Mouse (Mus musculus) left cerebral cortex, postnatal 36 days (tissue): ENCODE data around the gene Pold1. TPM values are rescaled to one million over a fixed set of nuclear protein-coding genes. Genes with fewer than 3 reads are reported as not detected.
A peak's percentile ranks its signal among the peaks of the same experiment; 100 is the strongest.

ENCODE experiments used
- DNase-seq, 2 experiments: peaks; one replicate each; pipeline ENCODE4 v3.0.0; 2021 to 2022; ENCODE audit warnings: low spot score in 2 of 2, mixed read lengths in 1 of 2
- intact Hi-C: fragments of 180-260 bp; cut with DNase I; formaldehyde crosslinking; loops from one replicate; pipeline ENCODE4 v1.15.1; 2025
- microRNA-seq: library from miRNA; unstranded; fragments of <30 nt; microRNA quantifications from one replicate; pipeline ENCODE4 v1.2.0, GENCODE M21; 2022
- total RNA-seq, 2 experiments: library from RNA; stranded (reverse); gene quantifications; 2 replicates each; pipeline ENCODE4 v1.2.3; 2021

Gene Pold1
- total RNA-seq, 2 experiments from 2014 or later: 7.5 to 7.6 TPM

- intact Hi-C loops: no loop called here
- DNase-seq: peak; percentile 98 to 99
These were observed 52.5 kb downstream of the Pold1 start, which contains the start of the genes Emc10 and Fam71e1 for GRCm38 (mm10) chr7:44495992-44496770. Emc10 (minus strand) TSS chr7:44496529. Fam71e1 (plus strand) TSS chr7:44496581.

GRCm38 (mm10) chr7:44495086-44495485, 53.6 kb downstream of the Pold1 start:
- no peak for DNase-seq
- intact Hi-C loops: no loop called here

GRCm38 (mm10) chr7:44494681-44495080, 54.0 kb downstream of the Pold1 start:
- intact Hi-C loops: no loop called here
- no peak for DNase-seq

- intact Hi-C loops: no loop called here
These were observed 56.4 kb downstream of the Pold1 start for GRCm38 (mm10) chr7:44492166-44492826.

GRCm38 (mm10) chr7:44491391-44491790, 57.3 kb downstream of the Pold1 start:
- peak in 1 of 2 experiments; percentile 2 for DNase-seq
- intact Hi-C loops: no loop called here

More at GRCm38 (mm10) chr7:44492166-44492826, 56.4 kb downstream of the Pold1 start:
- DNase-seq: no peak

GRCm38 (mm10) chr7:44490281-44490680, 58.4 kb downstream of the Pold1 start:
- intact Hi-C loops: no loop called here
- no peak for DNase-seq

GRCm38 (mm10) chr7:44488545-44488944, 60.1 kb downstream of the Pold1 start:
- intact Hi-C loops: loop anchor here (5.0 kb wide), 2 partner anchors 91 to 126 kb away; no protein-coding TSS in a partner anchor
- DNase-seq: no peak

GRCm38 (mm10) chr7:44487936-44488335, 60.7 kb downstream of the Pold1 start:
- intact Hi-C loops: loop anchor here (5.0 kb wide), 2 partner anchors 91 to 126 kb away; no protein-coding TSS in a partner anchor
- DNase-seq: no peak

GRCm38 (mm10) chr7:44486927-44487575, 61.6 kb downstream of the Pold1 start:
- peak in 1 of 2 experiments; percentile 31 for DNase-seq
- intact Hi-C loops: loop anchor here (5.0 kb wide), 2 partner anchors 90 to 125 kb away; no protein-coding TSS in a partner anchor

GRCm38 (mm10) chr7:44485572-44486195, 63.0 kb downstream of the Pold1 start:
- DNase-seq: peak in 1 of 2 experiments; percentile 4
- intact Hi-C loops: loop anchor here (1.0 to 5.0 kb wide), 3 partner anchors 88 to 223 kb away; no protein-coding TSS in a partner anchor

GRCm38 (mm10) chr7:44484841-44485571, 63.6 kb downstream of the Pold1 start:
- intact Hi-C loops: loop anchor here (1.0 to 5.0 kb wide), 3 partner anchors 88 to 223 kb away; no protein-coding TSS in a partner anchor
- DNase-seq: peak; percentile 74 to 80

GRCm38 (mm10) chr7:44484109-44484508, 64.5 kb downstream of the Pold1 start:
- peak in 1 of 2 experiments; percentile 2 for DNase-seq
- intact Hi-C loops: no loop called here

- DNase-seq: no peak
- intact Hi-C loops: no loop called here
These were observed 65.7 kb downstream of the Pold1 start for GRCm38 (mm10) chr7:44482836-44483435.

Small RNAs within 50 kb of the gene (microRNA-seq; reads per million reads assigned to microRNA genes)
- 0.76 reads per million for gene Mir7053

Other genes with a start within 250 kb of the Pold1 start
- gene Clec11a, start 241.9 kb downstream of the Pold1 start, total RNA-seq: 1 to 10 TPM; 3.9 to 4.0 TPM
- 100 to 1,000 TPM; 586 to 632 TPM for gene Shank1, start 238.6 kb downstream of the Pold1 start, total RNA-seq
- 10 to 100 TPM; 58.3 to 70.5 TPM for gene Syt3, start 164.7 kb downstream of the Pold1 start, total RNA-seq
- 1 to 10 TPM; 2.0 to 2.1 TPM for gene 1700008O03Rik, start 163.0 kb downstream of the Pold1 start, total RNA-seq
- gene Lrrc4b, start 119.8 kb downstream of the Pold1 start, total RNA-seq: 100 to 1,000 TPM; 282 to 313 TPM
- gene Aspdh, start 83.5 kb downstream of the Pold1 start, total RNA-seq: 10 to 100 TPM in 1 of 2 experiments, 1 to 10 TPM in 1; 6.8 to 10.4 TPM
- gene Josd2, start 80.9 kb downstream of the Pold1 start, total RNA-seq: 10 to 100 TPM; 76.5 to 77.6 TPM
- gene Emc10, start 52.3 kb downstream of the Pold1 start, total RNA-seq: 100 to 1,000 TPM; 169 to 185 TPM
- gene Fam71e1, start 52.3 kb downstream of the Pold1 start, total RNA-seq: 10 to 100 TPM; 18.9 to 20.2 TPM
- gene Mybpc2, start 24.2 kb downstream of the Pold1 start, total RNA-seq: under 1 TPM in 1 of 2 experiments, not detected in 1; 0.12 TPM
- not detected for gene Spib, start 16.8 kb downstream of the Pold1 start, total RNA-seq
- 10 to 100 TPM; 73.1 to 78.3 TPM for gene Nr1h2, start 5.1 kb upstream of the Pold1 start, total RNA-seq
- gene Napsa, start 23.5 kb upstream of the Pold1 start, total RNA-seq: not detected
- gene Kcnc3, start 41.8 kb upstream of the Pold1 start, total RNA-seq: 100 to 1,000 TPM in 1 of 2 experiments, 10 to 100 TPM in 1; 97.6 to 107 TPM
- 10 to 100 TPM; 17.7 to 20.6 TPM for gene Myh14, start 122.0 kb upstream of the Pold1 start, total RNA-seq
- not detected for gene Izumo2, start 159.9 kb upstream of the Pold1 start, total RNA-seq
- gene Vrk3, start 199.6 kb upstream of the Pold1 start, total RNA-seq: 10 to 100 TPM; 28.1 to 29.4 TPM
- gene Zfp473, start 202.2 kb upstream of the Pold1 start, total RNA-seq: under 1 TPM; 0.32 to 0.36 TPM